Mouse (Mus musculus) cerebellum, postnatal 36 days (tissue): ENCODE measurements at regions not wholly inside any gene's neighbourhood (a gene's known extent, or its start where the extent isn't known, plus 50 kb on each side); places are given as distances from the start of the nearest gene placed in this dataset.

Experiments
- DNase-seq, 2 experiments: peaks; one replicate each; pipeline ENCODE4 v3.0.0; 2021 to 2022; ENCODE audit warnings: mixed read lengths in 2 of 2

GRCm38 (mm10) chrX:22898698-22899051 lies 466.2 kb downstream of the Klhl13 start:
- no peak for DNase-seq

- DNase-seq: no peak
These were observed 466.7 kb downstream of the Klhl13 start for GRCm38 (mm10) chrX:22898048-22898697.

GRCm38 (mm10) chrX:22869791-22870190 lies 495.1 kb downstream of the Klhl13 start:
- no peak for DNase-seq

GRCm38 (mm10) chrX:22849522-22850495 lies 515.1 kb downstream of the Klhl13 start:
- no peak for DNase-seq

- no peak for DNase-seq
These were observed 516.1 kb downstream of the Klhl13 start for GRCm38 (mm10) chrX:22848778-22849177.

GRCm38 (mm10) chrX:22833226-22833625 lies 531.7 kb downstream of the Klhl13 start:
- no peak for DNase-seq

GRCm38 (mm10) chrX:22805184-22805583 lies 559.7 kb downstream of the Klhl13 start:
- no peak for DNase-seq

GRCm38 (mm10) chrX:22769971-22770530 lies 594.8 kb downstream of the Klhl13 start:
- no peak for DNase-seq

- DNase-seq: no peak
These were observed 625.6 kb downstream of the Klhl13 start for GRCm38 (mm10) chrX:22739235-22739634.

- peak in 1 of 2 experiments; percentile 2 for DNase-seq
These were observed 666.7 kb downstream of the Klhl13 start for GRCm38 (mm10) chrX:22698179-22698578.

GRCm38 (mm10) chrX:22657722-22658342 lies 707.0 kb downstream of the Klhl13 start:
- no peak for DNase-seq
